Mouse (Mus musculus) MEL (cell line): ENCODE data around the gene Rubcn. TPM values are rescaled to one million over a fixed set of nuclear protein-coding genes. Genes with fewer than 3 reads are reported as not detected.

ENCODE experiments used
- DNase-seq: peaks from one replicate; pipeline ENCODE4 v3.0.0; 2011; ENCODE audit warnings: low read depth, low spot score
- H3K27ac ChIP-seq: 2 replicates; pipeline ENCODE4 v1.5.1; 2012; ENCODE audit warnings: low read depth, mild to moderate bottlenecking, control low read depth, low read length, moderate library complexity; ENCODE audit not compliant: control insufficient read depth
- H3K27me3 ChIP-seq, 2 experiments: fragments of 150-350 bp in 1 of 2; sonication (generic) in 1 of 2; 2 replicates each; pipeline ENCODE4 v1.6.1; 2012; ENCODE audit warnings: low read length in 2 of 2, mild to moderate bottlenecking in 2 of 2, improper control_type of control experiment in 1 of 2, moderate library complexity in 1 of 2; ENCODE audit not compliant: insufficient read depth in 2 of 2, control insufficient read depth in 1 of 2
- H3K36me3 ChIP-seq, 2 experiments: 2 replicates each; pipeline ENCODE4 v1.6.1; 2012 to 2014; ENCODE audit warnings: low read length in 2 of 2, improper control_type of control experiment in 1 of 2, inconsistent platforms in 1 of 2, mild to moderate bottlenecking in 1 of 2; ENCODE audit not compliant: insufficient read depth in 2 of 2, control insufficient read depth in 1 of 2
- H3K4me1 ChIP-seq, 2 experiments: fragments of 150-350 bp in 1 of 2; sonication (generic) in 1 of 2; 2 replicates each; pipeline ENCODE4 v1.6.1; 2012; ENCODE audit warnings: low read length in 2 of 2, improper control_type of control experiment in 1 of 2, mild to moderate bottlenecking in 1 of 2; ENCODE audit not compliant: insufficient read depth in 2 of 2, control insufficient read depth in 1 of 2
- H3K4me3 ChIP-seq, 2 experiments: fragments of 150-350 bp in 1 of 2; sonication (generic) in 1 of 2; 2 replicates each; pipeline ENCODE4 v1.5.1; 2012; ENCODE audit warnings: low read depth in 2 of 2, low read length in 2 of 2, mild to moderate bottlenecking in 2 of 2, moderate library complexity in 2 of 2, control low read depth in 1 of 2, improper control_type of control experiment in 1 of 2; ENCODE audit not compliant: control insufficient read depth in 1 of 2, insufficient read depth in 1 of 2
- H3K79me2 ChIP-seq: 2 replicates; pipeline ENCODE4 v1.6.1; 2012; ENCODE audit warnings: mild to moderate bottlenecking, low read length, moderate library complexity; ENCODE audit not compliant: control insufficient read depth, poor library complexity, insufficient read depth
- H3K9ac ChIP-seq: 2 replicates; pipeline ENCODE4 v1.6.1; 2012; ENCODE audit warnings: low read depth, mild to moderate bottlenecking, control low read depth, low read length, moderate library complexity; ENCODE audit not compliant: control insufficient read depth, poor library complexity, severe bottlenecking
- H3K9me3 ChIP-seq: fragments of 150-350 bp; sonication (generic); replicated peaks from 2 replicates; pipeline ENCODE4 v1.6.1; 2012; ENCODE audit warnings: mild to moderate bottlenecking, low read length, improper control_type of control experiment, moderate library complexity; ENCODE audit not compliant: insufficient read depth
- BHLHE40 ChIP-seq: IDR thresholded peaks from 2 replicates; pipeline ENCODE4 v1.6.1; 2012; ENCODE audit warnings: low read depth, mild to moderate bottlenecking, inconsistent platforms, low read length, improper control_type of control experiment, borderline replicate concordance
- CHD1 ChIP-seq: IDR thresholded peaks from 2 replicates; pipeline ENCODE4 v1.6.1; 2012; ENCODE audit warnings: low read depth, mild to moderate bottlenecking, inconsistent platforms, low read length, improper control_type of control experiment
- CHD2 ChIP-seq: IDR thresholded peaks from 2 replicates; pipeline ENCODE4 v1.6.1; 2011; ENCODE audit warnings: low read length, improper control_type of control experiment
- CTCF ChIP-seq, 3 experiments: IDR thresholded peaks in 2 of 3; conservative IDR thresholded peaks in 1 of 3; 2 replicates each; pipeline ENCODE4 v1.5.1; 2011 to 2012; ENCODE audit warnings: low read length in 3 of 3, low read depth in 2 of 3, mild to moderate bottlenecking in 2 of 3, improper control_type of control experiment in 1 of 3, inconsistent platforms in 1 of 3, mixed read lengths in 1 of 3, moderate library complexity in 1 of 3; ENCODE audit not compliant: control insufficient read depth in 1 of 3, insufficient read depth in 1 of 3, poor library complexity in 1 of 3, severe bottlenecking in 1 of 3
- ELF1 ChIP-seq: IDR thresholded peaks from 2 replicates; pipeline ENCODE4 v1.6.1; 2014; ENCODE audit warnings: low read depth, mild to moderate bottlenecking, inconsistent platforms, low read length, improper control_type of control experiment, moderate library complexity
- GABPA ChIP-seq: IDR thresholded peaks from 2 replicates; pipeline ENCODE4 v1.6.1; 2012; ENCODE audit warnings: low read depth, mild to moderate bottlenecking, inconsistent platforms, low read length, improper control_type of control experiment, moderate library complexity
- GATA1 ChIP-seq: IDR thresholded peaks from 2 replicates; pipeline ENCODE4 v1.6.1; 2011; ENCODE audit warnings: low read depth, low read length, improper control_type of control experiment
- JUND ChIP-seq: IDR thresholded peaks from 2 replicates; pipeline ENCODE4 v1.6.1; 2011; ENCODE audit warnings: low read depth, mild to moderate bottlenecking, improper control_type of control experiment, low read length
- MAFK ChIP-seq: IDR thresholded peaks from 2 replicates; pipeline ENCODE4 v1.6.1; 2011; ENCODE audit warnings: low read depth, mild to moderate bottlenecking, low read length, improper control_type of control experiment, borderline replicate concordance
- MAZ ChIP-seq: IDR thresholded peaks from 2 replicates; pipeline ENCODE4 v1.6.1; 2012; ENCODE audit warnings: low read depth, mild to moderate bottlenecking, inconsistent platforms, low read length, improper control_type of control experiment
- MEF2A ChIP-seq: IDR thresholded peaks from 2 replicates; pipeline ENCODE4 v1.6.1; 2014; ENCODE audit warnings: low read depth, mild to moderate bottlenecking, inconsistent platforms, low read length, improper control_type of control experiment; ENCODE audit not compliant: poor library complexity, insufficient replicate concordance, severe bottlenecking; ENCODE audit errors: extremely low read depth
- MXI1 ChIP-seq: IDR thresholded peaks from 2 replicates; pipeline ENCODE4 v1.6.1; 2011; ENCODE audit warnings: mild to moderate bottlenecking, low read depth, low read length, improper control_type of control experiment
- MYB ChIP-seq: IDR thresholded peaks from 2 replicates; pipeline ENCODE4 v1.6.1; 2011; ENCODE audit warnings: mild to moderate bottlenecking, low read depth, low read length, improper control_type of control experiment
- NELFE ChIP-seq: IDR thresholded peaks from 2 replicates; pipeline ENCODE4 v1.6.1; 2011; ENCODE audit warnings: low read depth, low read length, improper control_type of control experiment
- NRF1 ChIP-seq: IDR thresholded peaks from 2 replicates; pipeline ENCODE4 v1.6.1; 2014; ENCODE audit warnings: low read depth, mild to moderate bottlenecking, inconsistent platforms, low read length, improper control_type of control experiment, moderate library complexity; ENCODE audit not compliant: poor library complexity, insufficient read depth, severe bottlenecking
- POLR2A ChIP-seq, 2 experiments: IDR thresholded peaks; 2 replicates each; pipeline ENCODE4 v1.6.1; 2011 to 2012; ENCODE audit warnings: low read length in 2 of 2, mild to moderate bottlenecking in 2 of 2, control low read depth in 1 of 2, improper control_type of control experiment in 1 of 2, low read depth in 1 of 2, moderate library complexity in 1 of 2; ENCODE audit not compliant: control insufficient read depth in 1 of 2, insufficient read depth in 1 of 2, poor library complexity in 1 of 2
- POLR2AphosphoS2 ChIP-seq: IDR thresholded peaks from 2 replicates; pipeline ENCODE4 v1.6.1; 2011; ENCODE audit warnings: low read length, improper control_type of control experiment
- POLR2AphosphoS5 ChIP-seq: IDR thresholded peaks from 2 replicates; pipeline ENCODE4 v1.6.1; 2012; ENCODE audit warnings: low read depth, borderline replicate concordance, mild to moderate bottlenecking, inconsistent platforms, low read length, moderate library complexity, mixed read lengths
- RAD21 ChIP-seq: IDR thresholded peaks from 2 replicates; pipeline ENCODE4 v1.6.1; 2011; ENCODE audit warnings: mild to moderate bottlenecking, low read depth, low read length, improper control_type of control experiment
- SIN3A ChIP-seq: IDR thresholded peaks from 2 replicates; pipeline ENCODE4 v1.6.1; 2012; ENCODE audit warnings: low read length, improper control_type of control experiment, inconsistent platforms
- SMC3 ChIP-seq: IDR thresholded peaks from 2 replicates; pipeline ENCODE4 v1.6.1; 2011; ENCODE audit warnings: low read depth, low read length, improper control_type of control experiment
- TBP ChIP-seq: IDR thresholded peaks from 2 replicates; pipeline ENCODE4 v1.8.0; 2011; ENCODE audit warnings: low read depth, low read length, improper control_type of control experiment
- TCF12 ChIP-seq: IDR thresholded peaks from 2 replicates; pipeline ENCODE4 v1.6.1; 2014; ENCODE audit warnings: low read depth, mild to moderate bottlenecking, inconsistent platforms, low read length, improper control_type of control experiment, moderate library complexity
- UBTF ChIP-seq: IDR thresholded peaks from 2 replicates; pipeline ENCODE4 v1.6.1; 2012; ENCODE audit warnings: low read depth, mild to moderate bottlenecking, inconsistent platforms, low read length, improper control_type of control experiment, moderate library complexity, borderline replicate concordance; ENCODE audit not compliant: insufficient read depth
- USF2 ChIP-seq, 2 experiments: IDR thresholded peaks; 2 replicates each; pipeline ENCODE4 v1.6.1; 2011 to 2012; ENCODE audit warnings: improper control_type of control experiment in 2 of 2, low read length in 2 of 2, borderline replicate concordance in 1 of 2, inconsistent platforms in 1 of 2, low read depth in 1 of 2, mild to moderate bottlenecking in 1 of 2; ENCODE audit not compliant: insufficient read depth in 1 of 2
- ZC3H11A ChIP-seq: IDR thresholded peaks from 2 replicates; pipeline ENCODE4 v1.6.1; 2012; ENCODE audit warnings: low read depth, mild to moderate bottlenecking, inconsistent platforms, low read length, improper control_type of control experiment
- ZKSCAN1 ChIP-seq: IDR thresholded peaks from 2 replicates; pipeline ENCODE4 v1.6.1; 2012; ENCODE audit warnings: low read depth, mild to moderate bottlenecking, inconsistent platforms, low read length, improper control_type of control experiment, moderate library complexity
- ZMIZ1 ChIP-seq: IDR thresholded peaks from 2 replicates; pipeline ENCODE4 v1.6.1; 2012; ENCODE audit warnings: low read depth, mild to moderate bottlenecking, inconsistent platforms, low read length, improper control_type of control experiment, moderate library complexity
- polyA plus RNA-seq, 2 experiments: library from polyadenylated mRNA; stranded (reverse) in 1 of 2; unstranded in 1 of 2; fragments of >175 nt in 1 of 2; fragments of >200 nt in 1 of 2; gene quantifications; 2 replicates each; pipeline versions ENCODE4 v1.2.1 to v1.2.4; 2012; ENCODE audit warnings: low replicate concordance in 2 of 2, low read depth in 1 of 2; ENCODE audit not compliant: insufficient read length in 2 of 2, insufficient read depth in 1 of 2, missing spikeins in 1 of 2
- total RNA-seq: library from RNA; depleted of rRNA; stranded (reverse); fragments of 300-350 nt; gene quantifications from 2 replicates; pipeline ENCODE4 v1.2.3, GENCODE M21; 2012

The Rubcn gene
- total and polyA plus RNA-seq, 3 experiments = 10.2 to 14.6 TPM; not detected in 1

- no peak for DNase-seq
- TF ChIP-seq POLR2AphosphoS2 (no peak), MXI1 (no peak), MYB (no peak), SMC3 (no peak), ELF1 (no peak), SIN3A (no peak), POLR2AphosphoS5 (no peak), ZC3H11A (no peak), CTCF (IDR thresholded peaks at IDR 0.05 in 2 of 3, conservative IDR thresholded peaks at IDR 0.05 in 1 of 3; ENCODE audit: control insufficient read depth in 1 of 3, insufficient read depth in 1 of 3, low read depth in 2 of 3, low read length in 3 of 3, poor library complexity in 1 of 3, severe bottlenecking in 1 of 3) (no peak), JUND (no peak), TBP (no peak), MAZ (no peak), ZKSCAN1 (no peak), TCF12 (no peak), BHLHE40 (no peak), POLR2A (IDR thresholded peaks at IDR 0.05; ENCODE audit: control insufficient read depth in 1 of 2, insufficient read depth in 1 of 2, low read depth in 1 of 2, low read length in 2 of 2, poor library complexity in 1 of 2) (no peak), ZMIZ1 (no peak), MEF2A (no peak)
- H3K27ac ChIP-seq = no peak overlapping the region
- no peaks in the 10 kb centered on the region for H3K9me3 ChIP-seq
- no peak overlapping the region for H3K4me3 ChIP-seq
- H3K4me1 ChIP-seq = peaks cover 0 to 10% of the 10 kb centered on the region in 2 experiments; a peak in 3 of 4 replicates
- no peak overlapping the region for H3K9ac ChIP-seq
- H3K79me2 ChIP-seq = no peaks in the 10 kb centered on the region; the same call in 1 of the 2 replicates
- H3K36me3 ChIP-seq = peaks cover 0 to 2% of the 10 kb centered on the region in 2 experiments; a peak in 2 of 4 replicates
- H3K27me3 ChIP-seq = no peaks in the 10 kb centered on the region
These were observed 7.3 kb downstream of the Rubcn start for GRCm38 (mm10) chr16:32870231-32870630.

- Histone ChIP-seq H3K4me3 (peak overlapping the region; percentile 68 to 87), H3K4me1 (peaks cover 0 to 10% of the 10 kb centered on the region in 2 experiments; a peak in 3 of 4 replicates), H3K27ac (peak overlapping the region; percentile 36), H3K36me3 (peaks cover 0 to 2% of the 10 kb centered on the region in 2 experiments; a peak in 2 of 4 replicates), H3K9me3 (no peaks in the 10 kb centered on the region), H3K27me3 (no peaks in the 10 kb centered on the region), H3K79me2 (no peaks in the 10 kb centered on the region; the same call in 1 of the 2 replicates), H3K9ac (peak overlapping the region; percentile 84)
- peak; percentile 96 for DNase-seq
- TF ChIP-seq SIN3A (peak; percentile 95), MAZ (peak; percentile 53; the same call in 1 of the 2 replicates), USF2 (IDR thresholded peaks at IDR 0.05; ENCODE audit: borderline replicate concordance in 1 of 2, insufficient read depth in 1 of 2, low read depth in 1 of 2, low read length in 2 of 2) (peak in 1 of 2 experiments; percentile 70; a peak in 2 of 4 replicates), MAFK (no peak), POLR2AphosphoS2 (peak; percentile 96), ZC3H11A (no peak), GABPA (no peak), UBTF (no peak), TCF12 (peak; percentile 64), GATA1 (no peak), TBP (peak; percentile 92), CTCF (IDR thresholded peaks at IDR 0.05 in 2 of 3, conservative IDR thresholded peaks at IDR 0.05 in 1 of 3; ENCODE audit: control insufficient read depth in 1 of 3, insufficient read depth in 1 of 3, low read depth in 2 of 3, low read length in 3 of 3, poor library complexity in 1 of 3, severe bottlenecking in 1 of 3) (no peak), MXI1 (peak; percentile 97), NRF1 (peak; percentile 41; the same call in 1 of the 2 replicates), CHD2 (no peak), NELFE (peak; percentile 94), SMC3 (no peak), POLR2A (IDR thresholded peaks at IDR 0.05; ENCODE audit: control insufficient read depth in 1 of 2, insufficient read depth in 1 of 2, low read depth in 1 of 2, low read length in 2 of 2, poor library complexity in 1 of 2) (peak; percentile 72 to 95), ELF1 (peak; percentile 99), CHD1 (no peak), RAD21 (no peak)
These were observed 9.5 kb downstream of the Rubcn start for GRCm38 (mm10) chr16:32867919-32868552.
